Mouse (Mus musculus): ENCODE data around the gene Myo15b.

- TF ChIP-seq CTCF (IDR thresholded peaks at IDR 0.05; ENCODE audit: low read depth, low read length) (no peak), POLR2A (IDR thresholded peaks at IDR 0.05; ENCODE audit: extremely low read depth, insufficient read depth, low read length) (no peak)
Measured at GRCm38 (mm10) chr11:115824813-115825212, 33.4 kb upstream of the Myo15b start.

Measured in liver, adult 2 months (tissue).